Mouse (Mus musculus) small intestine, adult 2 months (tissue): Measurements from ENCODE around the gene Stard10.

ENCODE experiments used
- CTCF ChIP-seq: fragments of 200-500 bp; IDR thresholded peaks from 2 replicates; pipeline ENCODE4 v1.5.1; 2012; ENCODE audit warnings: low read depth, mild to moderate bottlenecking, control low read depth, inconsistent platforms, low read length, moderate library complexity, mixed read lengths; ENCODE audit not compliant: insufficient replicate concordance, insufficient read length; ENCODE audit errors: extremely low read depth
- POLR2A ChIP-seq: fragments of 200-500 bp; IDR thresholded peaks from 2 replicates; pipeline ENCODE4 v1.6.1; 2012; ENCODE audit warnings: low read depth, mild to moderate bottlenecking, control low read depth, inconsistent platforms, low read length, moderate library complexity

GRCm38 (mm10) chr7:101291641-101292040 is 25.2 kb upstream of the Stard10 start:
- TF ChIP-seq CTCF = no peak
- no peak for TF ChIP-seq POLR2A
